Mouse (Mus musculus): ENCODE results near the gene Ddx46. TPM values are rescaled to one million over a fixed set of nuclear protein-coding genes. Genes with fewer than 3 reads are reported as not detected.

Ddx46 gene
- polyA plus RNA-seq, 1 experiment: 10.4 TPM

DNA sequence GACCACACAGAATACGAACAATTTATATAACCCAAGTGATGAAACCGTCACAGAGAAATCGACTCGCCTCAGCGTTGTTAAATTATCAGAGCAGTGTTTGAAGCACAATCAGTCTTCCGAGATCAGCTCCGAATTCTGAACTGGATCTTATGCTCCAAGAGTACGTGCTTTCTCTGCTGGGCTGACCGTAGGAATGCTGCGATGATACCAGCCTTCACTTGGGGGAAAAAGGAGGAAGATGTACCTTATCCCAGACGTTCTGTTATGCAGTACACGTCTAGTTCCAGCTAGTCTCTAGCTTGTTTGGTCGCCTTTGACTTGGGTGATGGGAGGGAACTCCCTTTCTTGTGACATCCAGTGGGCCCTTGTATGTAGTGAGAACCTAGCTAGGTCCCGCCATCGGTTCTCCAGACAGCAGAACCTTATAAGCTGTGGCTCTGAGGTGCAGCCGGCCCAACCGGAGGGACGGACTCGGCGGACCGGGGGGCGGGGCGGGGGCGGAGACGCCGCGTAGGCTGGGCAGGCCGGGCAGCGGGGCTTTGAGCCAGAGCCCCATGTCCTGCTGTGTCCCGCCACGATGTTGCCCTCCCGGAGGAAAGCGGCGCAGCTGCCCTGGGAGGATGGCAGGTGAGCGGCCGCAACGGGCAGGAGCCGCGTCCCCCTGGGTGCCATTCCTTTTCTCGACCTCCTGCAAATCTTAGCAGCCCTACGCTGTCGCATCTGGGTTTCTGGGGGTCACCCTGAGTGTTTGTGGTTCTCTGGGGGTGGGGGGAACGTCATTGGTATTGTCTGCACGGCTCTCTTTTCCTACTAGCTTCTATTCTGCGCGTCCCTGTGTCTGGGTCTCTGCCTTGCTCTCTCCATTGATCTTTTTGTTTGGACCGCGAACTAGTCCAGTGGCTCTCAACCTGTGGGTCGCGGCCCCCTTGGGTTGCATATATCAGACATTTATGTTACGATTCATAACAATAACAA lies 35.0 kb upstream of the Ddx46 start, which contains the start of gene B4galt7:
TSS of gene B4galt7 (plus strand) at position 331 of the 975 bp plus-strand sequence.
- H3K27ac ChIP-seq (ENCODE audit: insufficient read depth, low read length): peak within 1 kb of the TSS; percentile 62
- peaks cover 25% of the 10 kb centered on the region for H3K36me3 ChIP-seq (ENCODE audit: control insufficient read depth, insufficient read depth, low read length)
- no peaks in the 10 kb centered on the region for H3K27me3 ChIP-seq (ENCODE audit: control insufficient read depth, insufficient read depth, low read length)
- 6% methylated on average over 47 of the region's 51 CpGs for WGBS
- TF ChIP-seq POLR2A (IDR thresholded peaks at IDR 0.05; ENCODE audit: low read depth, low read length) (peak; percentile 22), CTCF (IDR thresholded peaks at IDR 0.05; ENCODE audit: extremely low read depth, insufficient read depth, insufficient read length, insufficient replicate concordance) (no peak)
- H3K4me3 ChIP-seq (ENCODE audit: extremely low read depth, insufficient read depth, insufficient read length): peak within 1 kb of the TSS; percentile 96
- peak; percentile 31 to 76 for DNase-seq (ENCODE audit: low read depth in 1 of 2, low spot score in 2 of 2)
- H3K4me1 ChIP-seq (ENCODE audit: control insufficient read depth, insufficient read depth, insufficient read length): peaks cover 5% of the 10 kb centered on the region; the same call in 1 of the 2 replicates

GRCm38 (mm10) chr13:55600657-55601056 lies 34.2 kb upstream of the Ddx46 start:
- Histone ChIP-seq H3K4me3 (ENCODE audit: extremely low read depth, insufficient read depth, insufficient read length) (peak overlapping the region; percentile 96; the same call in 1 of the 2 replicates), H3K4me1 (ENCODE audit: control insufficient read depth, insufficient read depth, insufficient read length) (peaks cover 5% of the 10 kb centered on the region; the same call in 1 of the 2 replicates), H3K27ac (ENCODE audit: insufficient read depth, low read length) (peak overlapping the region; percentile 62), H3K36me3 (ENCODE audit: control insufficient read depth, insufficient read depth, low read length) (peaks cover 19% of the 10 kb centered on the region), H3K27me3 (ENCODE audit: control insufficient read depth, insufficient read depth, low read length) (no peaks in the 10 kb centered on the region)
- peak in 1 of 2 experiments; percentile 18 for DNase-seq (ENCODE audit: low read depth in 1 of 2, low spot score in 2 of 2)
- 2% methylated on average over 9 of the region's 9 CpGs for WGBS
- no peak for TF ChIP-seq CTCF (IDR thresholded peaks at IDR 0.05; ENCODE audit: extremely low read depth, insufficient read depth, insufficient read length, insufficient replicate concordance)
- no peak for TF ChIP-seq POLR2A (IDR thresholded peaks at IDR 0.05; ENCODE audit: low read depth, low read length)

- no peak overlapping the region for H3K27ac ChIP-seq (ENCODE audit: insufficient read depth, low read length)
- H3K36me3 ChIP-seq (ENCODE audit: control insufficient read depth, insufficient read depth, low read length): peaks cover 13% of the 10 kb centered on the region
- peaks cover 5% of the 10 kb centered on the region; the same call in 1 of the 2 replicates for H3K4me1 ChIP-seq (ENCODE audit: control insufficient read depth, insufficient read depth, insufficient read length)
- no peak overlapping the region for H3K4me3 ChIP-seq (ENCODE audit: extremely low read depth, insufficient read depth, insufficient read length)
- WGBS: 3% methylated on average over 3 of the region's 3 CpGs
- TF ChIP-seq CTCF (IDR thresholded peaks at IDR 0.05; ENCODE audit: extremely low read depth, insufficient read depth, insufficient read length, insufficient replicate concordance) (peak; percentile 82; the same call in 1 of the 2 replicates), POLR2A (IDR thresholded peaks at IDR 0.05; ENCODE audit: low read depth, low read length) (no peak)
- peak in 1 of 2 experiments; percentile 78 for DNase-seq (ENCODE audit: low read depth in 1 of 2, low spot score in 2 of 2)
- no peaks in the 10 kb centered on the region for H3K27me3 ChIP-seq (ENCODE audit: control insufficient read depth, insufficient read depth, low read length)
Measured at GRCm38 (mm10) chr13:55601611-55602010, 33.2 kb upstream of the Ddx46 start.

- Histone ChIP-seq H3K4me3 (ENCODE audit: extremely low read depth, insufficient read depth, insufficient read length) (no peak overlapping the region), H3K4me1 (ENCODE audit: control insufficient read depth, insufficient read depth, insufficient read length) (peaks cover 1% of the 10 kb centered on the region; the same call in 1 of the 2 replicates), H3K27ac (ENCODE audit: insufficient read depth, low read length) (no peak overlapping the region), H3K36me3 (ENCODE audit: control insufficient read depth, insufficient read depth, low read length) (peaks cover 22% of the 10 kb centered on the region), H3K27me3 (ENCODE audit: control insufficient read depth, insufficient read depth, low read length) (no peaks in the 10 kb centered on the region)
- DNase-seq (ENCODE audit: low read depth in 1 of 2, low spot score in 2 of 2): no peak
- WGBS: 90% methylated on average over 3 of the region's 3 CpGs
- TF ChIP-seq POLR2A (IDR thresholded peaks at IDR 0.05; ENCODE audit: low read depth, low read length) (no peak), CTCF (IDR thresholded peaks at IDR 0.05; ENCODE audit: extremely low read depth, insufficient read depth, insufficient read length, insufficient replicate concordance) (no peak)
Measured at GRCm38 (mm10) chr13:55604606-55605005, 30.2 kb upstream of the Ddx46 start.

DNA sequence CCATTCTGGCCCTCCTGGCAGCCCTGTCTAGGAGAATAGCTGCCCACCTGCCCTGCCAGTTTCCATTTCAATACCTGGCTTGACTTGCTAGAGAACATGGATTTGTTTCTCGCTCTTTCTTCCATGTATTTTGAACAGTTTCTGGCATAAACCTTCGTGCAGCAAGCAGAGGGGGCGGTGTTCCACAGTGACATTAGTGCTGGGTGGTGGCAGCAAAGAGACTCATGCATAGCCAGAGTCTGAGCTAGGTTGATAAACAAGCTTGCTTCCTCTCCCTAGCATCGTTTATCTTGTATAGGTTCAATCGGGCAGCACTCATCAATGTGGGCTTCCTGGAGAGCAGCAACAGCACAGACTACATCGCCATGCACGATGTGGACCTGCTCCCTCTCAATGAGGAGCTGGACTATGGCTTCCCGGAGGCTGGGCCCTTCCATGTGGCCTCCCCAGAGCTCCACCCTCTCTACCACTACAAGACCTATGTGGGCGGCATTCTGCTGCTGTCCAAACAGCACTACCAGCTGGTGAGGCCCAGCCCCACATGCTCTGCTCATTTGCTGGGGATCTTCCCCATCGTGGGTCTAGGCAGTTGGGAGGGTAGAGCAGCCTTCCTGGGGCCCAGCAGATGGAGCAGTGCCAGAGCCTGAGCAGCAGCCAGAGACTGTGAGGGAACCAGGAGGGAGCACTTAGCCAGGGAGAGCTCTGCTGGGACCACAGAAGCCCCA lies 27.8 kb upstream of the Ddx46 start:
- Histone ChIP-seq H3K36me3 (ENCODE audit: control insufficient read depth, insufficient read depth, low read length) (peaks cover 28% of the 10 kb centered on the region), H3K4me1 (ENCODE audit: control insufficient read depth, insufficient read depth, insufficient read length) (no peaks in the 10 kb centered on the region), H3K27me3 (ENCODE audit: control insufficient read depth, insufficient read depth, low read length) (no peaks in the 10 kb centered on the region), H3K4me3 (ENCODE audit: extremely low read depth, insufficient read depth, insufficient read length) (no peak overlapping the region), H3K27ac (ENCODE audit: insufficient read depth, low read length) (no peak overlapping the region)
- 86% methylated on average over 10 of the region's 10 CpGs for WGBS
- TF ChIP-seq CTCF (IDR thresholded peaks at IDR 0.05; ENCODE audit: extremely low read depth, insufficient read depth, insufficient read length, insufficient replicate concordance) (no peak), POLR2A (IDR thresholded peaks at IDR 0.05; ENCODE audit: low read depth, low read length) (no peak)
- no peak for DNase-seq (ENCODE audit: low read depth in 1 of 2, low spot score in 2 of 2)

DNA sequence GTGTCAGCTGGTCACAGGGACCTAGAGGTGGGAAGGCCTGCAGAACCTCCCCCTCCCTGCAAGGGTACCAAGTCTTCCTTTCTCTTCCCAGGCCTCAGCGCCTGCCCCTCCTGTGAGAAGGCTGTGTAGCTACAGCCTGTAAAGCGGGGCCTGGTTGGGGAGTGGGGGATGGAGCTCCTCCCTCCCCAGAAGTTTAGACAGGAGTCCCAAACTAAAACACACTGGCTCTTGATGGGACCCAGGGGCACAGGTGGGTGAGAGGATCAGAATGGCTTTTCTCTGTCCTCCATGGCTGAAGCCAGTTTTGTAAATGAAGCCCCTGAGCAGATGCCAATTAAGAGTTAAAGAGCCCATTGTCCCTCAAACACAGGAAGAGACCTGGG lies 27.2 kb upstream of the Ddx46 start:
- no peaks in the 10 kb centered on the region for H3K27me3 ChIP-seq (ENCODE audit: control insufficient read depth, insufficient read depth, low read length)
- DNase-seq (ENCODE audit: low read depth in 1 of 2, low spot score in 2 of 2): no peak
- WGBS: 94% methylated on average over 2 of the region's 2 CpGs
- no peak overlapping the region for H3K27ac ChIP-seq (ENCODE audit: insufficient read depth, low read length)
- H3K4me1 ChIP-seq (ENCODE audit: control insufficient read depth, insufficient read depth, insufficient read length): no peaks in the 10 kb centered on the region
- TF ChIP-seq CTCF (IDR thresholded peaks at IDR 0.05; ENCODE audit: extremely low read depth, insufficient read depth, insufficient read length, insufficient replicate concordance): no peak
- TF ChIP-seq POLR2A (IDR thresholded peaks at IDR 0.05; ENCODE audit: low read depth, low read length): no peak
- H3K4me3 ChIP-seq (ENCODE audit: extremely low read depth, insufficient read depth, insufficient read length): no peak overlapping the region
- peaks cover 28% of the 10 kb centered on the region for H3K36me3 ChIP-seq (ENCODE audit: control insufficient read depth, insufficient read depth, low read length)
